Mouse (Mus musculus) limb, embryonic 11.5 days (tissue): ENCODE measurements around the gene Adamtsl2. TPM values are rescaled to one million over a fixed set of nuclear protein-coding genes. Genes with fewer than 3 reads are reported as not detected.

ENCODE experiments used
- ATAC-seq: fragments of 200-750 bp; cut with Nextera tagmentation; 2 replicates; pipeline ENCODE4 v1.8.0; 2017; ENCODE audit warnings: low read depth; ENCODE audit not compliant: insufficient number of reproducible peaks, low FRiP score, low TSS enrichment
- DNase-seq: peaks from one replicate; pipeline ENCODE4 v3.0.0-alpha.2; 2015; ENCODE audit warnings: low spot score
- H3K27ac ChIP-seq: fragments of 300-500 bp; sonication (generic); replicated peaks from 2 replicates; pipeline ENCODE4 v1.5.1; 2014; ENCODE audit warnings: low read depth, mild to moderate bottlenecking, low read length
- H3K27me3 ChIP-seq: fragments of 300-500 bp; sonication (generic); 2 replicates; pipeline ENCODE4 v1.6.1; 2014; ENCODE audit warnings: mild to moderate bottlenecking, low read length, mixed read lengths; ENCODE audit not compliant: control insufficient read depth, insufficient read depth
- H3K36me3 ChIP-seq: fragments of 300-500 bp; sonication (generic); 2 replicates; pipeline ENCODE4 v1.6.1; 2014; ENCODE audit warnings: mild to moderate bottlenecking, low read length, moderate library complexity, mixed read lengths; ENCODE audit not compliant: control insufficient read depth, insufficient read depth
- H3K4me1 ChIP-seq: fragments of 300-500 bp; sonication (generic); 2 replicates; pipeline ENCODE4 v1.6.1; 2014; ENCODE audit warnings: low read length, mixed read lengths; ENCODE audit not compliant: control insufficient read depth, insufficient read depth
- H3K4me2 ChIP-seq: fragments of 300-500 bp; sonication (generic); 2 replicates; pipeline ENCODE4 v1.6.1; 2014; ENCODE audit warnings: low read depth, mild to moderate bottlenecking, moderate library complexity; ENCODE audit not compliant: severe bottlenecking
- H3K4me3 ChIP-seq: fragments of 300-500 bp; sonication (generic); 2 replicates; pipeline ENCODE4 v1.5.1; 2014; ENCODE audit warnings: low read depth, low read length
- H3K9ac ChIP-seq: fragments of 300-500 bp; sonication (generic); 2 replicates; pipeline ENCODE4 v1.6.1; 2014; ENCODE audit warnings: mild to moderate bottlenecking, low read length
- H3K9me3 ChIP-seq: fragments of 300-500 bp; sonication (generic); 2 replicates; pipeline ENCODE4 v1.6.1; 2016; ENCODE audit warnings: low read length; ENCODE audit not compliant: control insufficient read depth
- WGBS: fragments of 180-500 bp; shearing (Covaris S2); extraction: QIAGEN DNeasy Blood & Tissue Kit; methylation state at CpG from one replicate; pipeline ENCODE4 v1.1.7; 2014; 5-methylcytosine and 5-hydroxymethylcytosine counted together
- polyA plus RNA-seq: library from polyadenylated mRNA; unstranded; fragments of >200 nt; fragmentation: Nextera tagmentation; extraction: Ambion mirVana; gene quantifications from 2 replicates; pipeline ENCODE4 v1.2.1, GENCODE M21; 2014

Adamtsl2 gene
- polyA plus RNA-seq, 1 experiment from 2014 or later: 10.2 TPM

DNA sequence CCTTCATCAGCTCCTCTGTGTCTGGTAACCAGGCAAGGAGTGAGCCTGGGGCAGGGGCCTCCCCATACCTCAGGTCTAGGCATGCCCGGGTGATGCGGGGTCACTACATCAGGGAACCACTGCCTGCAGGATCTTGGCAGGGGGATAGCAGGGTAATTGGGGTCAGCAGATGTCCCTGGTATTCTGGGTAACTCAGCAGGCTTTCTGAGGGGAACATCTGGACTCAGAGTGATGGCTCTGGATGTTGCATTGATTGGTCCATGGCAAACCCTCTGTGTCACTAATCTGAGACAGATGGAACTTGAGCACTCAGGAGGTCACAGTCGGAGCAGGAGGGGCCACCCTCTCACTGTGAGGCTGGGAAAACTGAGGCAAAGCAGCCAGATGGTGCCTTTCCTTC lies 27.6 kb downstream of the Adamtsl2 start:
- no peaks in the 10 kb centered on the region for H3K36me3 ChIP-seq
- WGBS: 20% methylated on average over 3 of the region's 3 CpGs
- no peaks in the 10 kb centered on the region for H3K27me3 ChIP-seq
- no peak overlapping the region for H3K27ac ChIP-seq
- DNase-seq (no peak), ATAC-seq (no peak)
- no peak overlapping the region for H3K4me2 ChIP-seq
- H3K4me3 ChIP-seq: no peak overlapping the region
- peaks cover 11% of the 10 kb centered on the region for H3K4me1 ChIP-seq
- H3K9ac ChIP-seq: no peak overlapping the region
- H3K9me3 ChIP-seq: no peaks in the 10 kb centered on the region

DNA sequence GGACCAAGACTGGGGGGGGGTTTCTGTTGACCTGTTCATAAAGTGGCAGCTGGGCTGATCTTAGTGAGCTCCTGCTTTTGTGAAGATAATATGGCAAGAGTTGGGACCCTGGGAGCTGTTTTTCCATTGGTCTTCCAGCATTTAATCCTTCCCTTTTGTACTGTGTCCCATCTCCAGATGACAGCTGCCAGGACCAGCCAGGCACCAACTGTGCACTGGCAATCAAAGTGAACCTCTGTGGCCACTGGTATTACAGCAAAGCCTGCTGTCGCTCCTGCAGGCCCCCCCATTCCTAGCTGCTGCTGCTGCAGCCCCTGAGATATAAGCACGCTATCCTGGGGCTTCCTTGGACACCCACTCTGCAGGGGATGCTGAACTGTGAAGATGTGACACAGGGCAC lies 29.0 kb downstream of the Adamtsl2 start:
- no peak overlapping the region for H3K4me2 ChIP-seq
- H3K27me3 ChIP-seq: no peaks in the 10 kb centered on the region
- DNase-seq (no peak), ATAC-seq (no peak)
- no peaks in the 10 kb centered on the region for H3K9me3 ChIP-seq
- H3K4me3 ChIP-seq: no peak overlapping the region
- WGBS: 78% methylated on average over 2 of the region's 2 CpGs
- H3K36me3 ChIP-seq: no peaks in the 10 kb centered on the region
- no peak overlapping the region for H3K9ac ChIP-seq
- no peak overlapping the region for H3K27ac ChIP-seq
- peaks cover 11% of the 10 kb centered on the region for H3K4me1 ChIP-seq

DNA sequence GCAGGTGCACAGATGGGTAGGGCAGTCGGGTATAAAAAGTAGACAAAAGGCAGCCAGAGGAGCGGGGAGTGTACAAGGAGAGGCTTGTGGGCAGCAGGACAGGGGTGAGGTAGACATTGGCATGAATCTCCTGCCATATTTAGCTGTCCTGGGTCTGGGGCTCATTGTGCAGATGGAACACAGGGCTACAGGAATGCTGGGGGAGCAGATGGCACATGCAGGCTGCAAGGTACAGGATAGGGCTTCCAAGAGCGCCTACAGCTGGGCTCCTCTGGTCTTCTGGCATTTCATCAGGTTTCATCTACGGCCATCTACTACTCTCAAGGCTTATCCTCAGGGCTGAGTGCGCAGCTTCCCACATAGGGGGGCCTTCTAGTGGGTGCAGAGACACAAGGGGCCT lies 29.9 kb downstream of the Adamtsl2 start:
- H3K4me3 ChIP-seq: no peak overlapping the region
- H3K4me2 ChIP-seq: no peak overlapping the region
- no peaks in the 10 kb centered on the region for H3K9me3 ChIP-seq
- WGBS: 87% methylated on average over 5 of the region's 5 CpGs
- peaks cover 11% of the 10 kb centered on the region for H3K4me1 ChIP-seq
- DNase-seq: no peak
- no peaks in the 10 kb centered on the region for H3K36me3 ChIP-seq
- no peak overlapping the region for H3K27ac ChIP-seq
- no peak for ATAC-seq
- H3K9ac ChIP-seq: no peak overlapping the region
- no peaks in the 10 kb centered on the region for H3K27me3 ChIP-seq

DNA sequence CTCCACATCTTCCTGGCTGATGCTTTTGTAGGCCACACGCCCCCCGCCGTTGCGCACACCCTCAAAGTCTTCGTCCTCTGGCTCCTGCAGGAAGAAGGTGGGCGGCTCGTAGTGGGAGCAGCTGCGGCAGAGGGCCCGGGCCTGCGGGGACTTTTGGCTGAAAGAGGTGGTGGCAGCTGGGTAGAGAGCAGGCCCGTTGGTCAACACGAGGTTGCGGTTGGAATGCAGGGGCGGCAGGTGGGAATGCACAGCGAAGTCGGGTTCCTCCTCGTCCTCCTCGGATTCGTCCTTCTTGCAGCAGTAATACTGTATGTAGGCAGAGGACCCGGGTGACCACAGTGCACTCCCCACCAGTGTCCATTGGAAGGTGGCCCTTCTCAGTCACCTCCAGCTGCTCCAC lies 33.4 kb downstream of the Adamtsl2 start:
- Histone ChIP-seq H3K4me1 (no peaks in the 10 kb centered on the region), H3K9me3 (no peaks in the 10 kb centered on the region), H3K4me2 (no peak overlapping the region), H3K27ac (no peak overlapping the region), H3K9ac (no peak overlapping the region), H3K36me3 (no peaks in the 10 kb centered on the region), H3K27me3 (no peaks in the 10 kb centered on the region), H3K4me3 (no peak overlapping the region)
- DNase-seq (no peak), ATAC-seq (no peak)
- WGBS: 79% methylated on average over 20 of the region's 20 CpGs

DNA sequence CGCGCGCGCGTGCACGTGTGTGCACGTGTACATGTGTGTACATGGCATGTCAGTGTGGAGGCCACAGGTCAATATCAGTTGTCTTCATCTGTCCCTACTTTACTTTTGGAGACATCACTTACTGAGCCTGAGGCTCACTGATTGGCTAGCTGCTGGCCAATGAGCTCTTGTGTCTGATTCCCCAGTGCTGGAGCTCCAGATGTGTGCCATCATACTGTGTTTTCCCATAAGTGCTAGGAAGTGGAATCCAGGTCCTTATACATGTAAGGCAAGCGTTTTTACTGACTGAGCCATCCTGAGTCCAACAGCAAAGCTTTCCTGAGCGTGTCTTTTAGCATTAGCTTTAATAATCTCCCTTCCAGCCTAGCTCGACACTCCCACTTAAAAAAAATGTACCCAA lies 35.0 kb downstream of the Adamtsl2 start:
- peaks cover 6% of the 10 kb centered on the region; the same call in 1 of the 2 replicates for H3K4me1 ChIP-seq
- no peak overlapping the region for H3K9ac ChIP-seq
- H3K36me3 ChIP-seq: no peaks in the 10 kb centered on the region
- H3K9me3 ChIP-seq: no peaks in the 10 kb centered on the region
- ATAC-seq: no peak
- DNase-seq: no peak
- no peak overlapping the region for H3K4me2 ChIP-seq
- WGBS: 90% methylated on average over 10 of the region's 10 CpGs
- H3K27me3 ChIP-seq: no peaks in the 10 kb centered on the region
- H3K4me3 ChIP-seq: no peak overlapping the region
- H3K27ac ChIP-seq: no peak overlapping the region

DNA sequence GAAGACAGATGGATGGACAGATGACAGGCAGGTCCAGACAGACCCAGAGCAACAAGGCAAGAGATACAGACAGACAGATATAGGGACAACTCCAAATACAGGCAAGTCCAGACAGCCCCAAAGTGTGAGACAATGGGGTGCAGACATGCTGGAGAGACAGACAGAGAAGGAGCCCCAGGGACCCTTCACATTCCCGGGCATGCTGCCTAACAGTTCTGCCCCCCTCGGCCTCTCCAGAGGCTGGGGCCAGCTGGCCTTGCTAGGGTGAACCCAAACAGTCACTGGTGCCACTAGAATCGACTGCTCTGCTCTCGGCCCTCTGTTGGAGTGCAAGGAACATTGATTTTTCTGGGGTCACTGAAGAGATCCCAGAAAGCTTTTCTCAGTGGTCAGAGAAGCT lies 39.3 kb downstream of the Adamtsl2 start:
- WGBS: 54% methylated on average over 4 of the region's 4 CpGs
- H3K27me3 ChIP-seq: no peaks in the 10 kb centered on the region
- peaks cover 42% of the 10 kb centered on the region for H3K4me1 ChIP-seq

DNA sequence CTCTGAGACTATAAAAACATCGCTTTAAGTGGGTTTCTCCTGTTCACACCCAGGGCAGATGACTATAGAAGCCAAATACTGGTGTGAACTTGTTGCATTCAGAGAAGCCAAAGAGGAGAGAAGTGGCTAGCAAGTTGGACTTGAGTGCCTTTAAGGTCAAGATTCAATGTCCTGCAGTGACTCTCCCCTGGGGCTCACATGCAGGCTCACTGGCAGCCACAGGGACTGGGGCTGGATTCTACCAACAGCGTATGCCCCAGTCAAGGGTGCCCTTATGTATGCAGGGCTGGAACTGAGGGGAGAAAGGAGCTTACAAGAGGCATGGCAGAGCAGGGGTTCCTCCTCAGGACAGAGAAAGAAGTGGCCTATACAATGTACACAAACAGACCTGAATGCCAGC lies 40.6 kb downstream of the Adamtsl2 start:
- DNase-seq: no peak
- Histone ChIP-seq H3K9ac (no peak overlapping the region), H3K4me2 (no peak overlapping the region), H3K4me1 (peaks cover 42% of the 10 kb centered on the region), H3K9me3 (no peaks in the 10 kb centered on the region), H3K27me3 (no peaks in the 10 kb centered on the region), H3K4me3 (no peak overlapping the region), H3K27ac (no peak overlapping the region), H3K36me3 (no peaks in the 10 kb centered on the region)
- 85% methylated on average over 2 of the region's 2 CpGs for WGBS
- no peak for ATAC-seq

More for the DNA sequence above, 39.3 kb downstream of the Adamtsl2 start:
- H3K36me3 ChIP-seq: no peaks in the 10 kb centered on the region
- no peak overlapping the region for H3K4me2 ChIP-seq
- no peak overlapping the region for H3K4me3 ChIP-seq
- no peak overlapping the region for H3K27ac ChIP-seq
- no peak for DNase-seq
- H3K9ac ChIP-seq: no peak overlapping the region
- ATAC-seq: no peak
- H3K9me3 ChIP-seq: no peaks in the 10 kb centered on the region

DNA sequence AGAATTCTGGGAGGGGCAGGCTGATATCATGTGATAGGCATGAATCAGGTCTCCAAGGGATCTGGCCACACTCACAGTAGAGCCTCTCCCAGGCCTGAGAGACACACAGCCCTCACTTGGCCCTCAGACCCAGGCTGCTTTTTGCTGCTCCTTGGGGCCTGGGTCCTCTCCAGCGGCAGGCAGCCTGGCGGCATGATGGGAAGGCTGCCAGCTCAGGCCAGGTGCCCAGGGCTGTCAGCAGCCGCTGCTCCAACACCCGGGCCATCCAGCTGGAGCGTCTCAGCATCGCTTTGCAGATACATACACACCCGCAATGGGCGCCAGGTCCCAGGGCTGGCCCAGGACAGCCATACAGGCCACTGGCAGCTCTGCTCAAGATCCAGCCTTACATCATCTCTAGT lies 41.1 kb downstream of the Adamtsl2 start:
- no peak overlapping the region; the same call in 1 of the 2 replicates for H3K27ac ChIP-seq
- no peak for ATAC-seq
- no peaks in the 10 kb centered on the region for H3K27me3 ChIP-seq
- H3K9ac ChIP-seq: no peak overlapping the region
- H3K4me2 ChIP-seq: no peak overlapping the region
- peaks cover 42% of the 10 kb centered on the region for H3K4me1 ChIP-seq
- no peak for DNase-seq
- 87% methylated on average over 8 of the region's 8 CpGs for WGBS
- H3K4me3 ChIP-seq: no peak overlapping the region
- no peaks in the 10 kb centered on the region for H3K36me3 ChIP-seq
- H3K9me3 ChIP-seq: no peaks in the 10 kb centered on the region

DNA sequence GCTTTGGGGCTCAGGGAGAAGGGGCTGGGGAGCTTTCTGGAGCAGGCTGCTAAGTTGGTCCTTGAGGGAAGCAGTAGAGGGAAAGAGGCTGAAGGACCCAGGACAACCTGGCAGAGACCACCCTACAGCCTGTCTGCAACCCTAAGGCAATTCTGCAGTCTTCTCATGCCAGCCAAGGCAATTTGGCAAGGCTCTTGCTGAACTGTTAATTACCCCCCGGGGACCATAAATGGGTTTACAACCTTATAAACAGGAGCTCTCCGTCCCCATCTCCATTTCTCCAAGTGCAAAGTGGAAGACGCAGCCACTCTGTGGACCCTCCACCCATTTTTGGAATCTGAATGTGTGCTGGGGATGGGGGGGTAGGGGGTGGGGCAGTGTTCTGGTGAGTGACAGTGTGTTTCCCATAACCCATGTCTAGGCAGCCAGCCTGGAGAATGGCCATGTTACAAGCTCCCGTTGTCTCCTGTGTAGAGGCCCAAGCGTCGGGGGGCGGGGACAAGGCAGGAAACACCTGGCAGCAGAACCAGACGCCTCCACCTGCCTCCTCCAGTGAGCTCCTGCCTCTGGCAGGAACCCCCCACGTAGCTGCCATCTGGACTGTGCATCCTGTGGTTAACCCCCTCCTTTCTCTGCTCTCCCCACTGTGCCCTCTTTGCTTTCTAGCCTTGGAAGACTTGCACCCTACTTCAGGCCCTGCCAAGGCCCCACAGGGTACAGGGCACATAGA lies 42.6 kb downstream of the Adamtsl2 start:
- Histone ChIP-seq H3K27me3 (no peaks in the 10 kb centered on the region), H3K4me2 (peak overlapping the region; percentile 21; the same call in 1 of the 2 replicates), H3K27ac (peak overlapping the region; percentile 88), H3K9me3 (no peaks in the 10 kb centered on the region), H3K4me3 (no peak overlapping the region), H3K36me3 (no peaks in the 10 kb centered on the region), H3K9ac (peak overlapping the region; percentile 35; the same call in 1 of the 2 replicates), H3K4me1 (peaks cover 42% of the 10 kb centered on the region)
- under 1% methylated on average over 9 of the region's 9 CpGs for WGBS
- ATAC-seq (peak; percentile 92), DNase-seq (peak; percentile 90)
